Mouse (Mus musculus) naive thymus-derived CD4-positive, alpha-beta T cell, adult 2 months (primary cell): ENCODE results near the gene Gtf2e1.

Source experiments
- DNase-seq: peaks from one replicate; pipeline ENCODE4 v3.0.0-alpha.2; 2011; ENCODE audit warnings: low read depth

The Gtf2e1 gene

GRCm38 (mm10) chr16:37546312-37546711 is 6.7 kb upstream of the Gtf2e1 start:
- DNase-seq, result no peak

- no peak for DNase-seq
Measured at GRCm38 (mm10) chr16:37540776-37541175, 1.2 kb upstream of the Gtf2e1 start.

GRCm38 (mm10) chr16:37539240-37539610 is 364 bp downstream of the Gtf2e1 start:
- no peak for DNase-seq

GRCm38 (mm10) chr16:37533369-37534068 is 6.1 kb downstream of the Gtf2e1 start:
- DNase-seq, result no peak

- DNase-seq, result no peak
Measured at GRCm38 (mm10) chr16:37532046-37532445, 7.5 kb downstream of the Gtf2e1 start.

GRCm38 (mm10) chr16:37530170-37530569 is 9.4 kb downstream of the Gtf2e1 start:
- no peak for DNase-seq

- no peak for DNase-seq
Measured at GRCm38 (mm10) chr16:37526688-37527223, 12.8 kb downstream of the Gtf2e1 start.

GRCm38 (mm10) chr16:37525121-37525520 is 14.5 kb downstream of the Gtf2e1 start:
- DNase-seq, result no peak

- no peak for DNase-seq
Measured at GRCm38 (mm10) chr16:37522100-37522697, 17.4 kb downstream of the Gtf2e1 start.

GRCm38 (mm10) chr16:37520190-37521040 is 19.2 kb downstream of the Gtf2e1 start:
- no peak for DNase-seq

- DNase-seq, result no peak
Measured at GRCm38 (mm10) chr16:37519721-37520120, 19.9 kb downstream of the Gtf2e1 start.

- DNase-seq, result no peak
Measured at GRCm38 (mm10) chr16:37518662-37519061, 20.9 kb downstream of the Gtf2e1 start.

- no peak for DNase-seq
Measured at GRCm38 (mm10) chr16:37517596-37518211, 21.9 kb downstream of the Gtf2e1 start.

- no peak for DNase-seq
Measured at GRCm38 (mm10) chr16:37516376-37516993, 23.1 kb downstream of the Gtf2e1 start.

- no peak for DNase-seq
Measured at GRCm38 (mm10) chr16:37514644-37515043, 24.9 kb downstream of the Gtf2e1 start.

GRCm38 (mm10) chr16:37511489-37511888 is 28.1 kb downstream of the Gtf2e1 start:
- no peak for DNase-seq

- no peak for DNase-seq
Measured at GRCm38 (mm10) chr16:37506751-37507150, 32.8 kb downstream of the Gtf2e1 start.

- no peak for DNase-seq
Measured at GRCm38 (mm10) chr16:37504517-37504916, 35.1 kb downstream of the Gtf2e1 start.

GRCm38 (mm10) chr16:37498581-37498980 is 41.0 kb downstream of the Gtf2e1 start:
- no peak for DNase-seq

- no peak for DNase-seq
Measured at GRCm38 (mm10) chr16:37495017-37495416, 44.6 kb downstream of the Gtf2e1 start.

GRCm38 (mm10) chr16:37486826-37487612 is 52.6 kb downstream of the Gtf2e1 start:
- DNase-seq, result no peak
